Mouse (Mus musculus) bone marrow, adult 2 months (tissue): Measurements from ENCODE around the gene Dync1i1.
"Not testable (repeated sequence)": the region's sequence is repeated elsewhere in the genome, so short reads cannot be mapped to it uniquely, and the experiment has no call there.

Source experiments
- CTCF ChIP-seq: fragments of 200-500 bp; IDR thresholded peaks from 2 replicates; pipeline ENCODE4 v1.5.1; 2011; ENCODE audit warnings: low read length, control low read depth; ENCODE audit not compliant: control insufficient read depth, insufficient read depth
- POLR2A ChIP-seq: fragments of 200-500 bp; IDR thresholded peaks from 2 replicates; pipeline ENCODE4 v1.6.1; 2011; ENCODE audit warnings: low read depth, mild to moderate bottlenecking, control low read depth, low read length, borderline replicate concordance; ENCODE audit not compliant: control insufficient read depth

DNA sequence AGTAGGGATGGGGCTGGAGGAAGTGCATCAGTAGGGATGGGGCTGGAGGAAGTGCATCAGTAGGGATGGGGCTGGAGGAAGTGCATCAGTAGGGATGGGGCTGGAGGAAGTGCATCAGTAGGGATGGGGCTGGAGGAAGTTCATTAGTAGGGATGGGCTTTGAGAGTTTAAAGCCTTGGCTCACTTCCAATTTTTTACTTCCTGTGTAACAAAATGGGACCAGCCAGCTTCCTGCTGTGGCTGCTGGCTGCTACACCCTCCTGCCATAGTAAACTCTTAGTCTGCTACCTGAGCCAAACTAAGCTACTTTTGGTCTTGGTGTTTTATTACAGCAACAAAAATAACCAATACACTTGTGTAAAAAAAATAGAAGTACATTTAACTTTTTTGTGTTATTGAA lies 4.7 kb upstream of the Dync1i1 start:
- not testable (repeated sequence) for TF ChIP-seq POLR2A, CTCF
